Mouse (Mus musculus): ENCODE measurements around the gene Shisa5. TPM values are rescaled to one million over a fixed set of nuclear protein-coding genes. Genes with fewer than 3 reads are reported as not detected.
A peak's percentile ranks its signal among the peaks of the same experiment; 100 is the strongest.

The Shisa5 gene
- total and polyA plus RNA-seq, 3 experiments, result 153 to 170 (median 166) TPM

- Histone ChIP-seq H3K4me2 (ENCODE audit: insufficient read depth, low read depth, poor library complexity, severe bottlenecking) (peak overlapping the region; percentile 88), H3K79me2 (replicated peaks; ENCODE audit: control insufficient read depth, extremely low read depth, insufficient read depth, poor library complexity, severe bottlenecking) (peaks cover 47% of the 10 kb centered on the region), H3K9ac (ENCODE audit: insufficient read depth, low read depth) (peak overlapping the region; percentile 67), H3K4me1 (ENCODE audit: control insufficient read depth in 1 of 2, insufficient read depth in 2 of 2) (peaks cover 15 to 37% of the 10 kb centered on the region in 2 experiments), H3K27ac (ENCODE audit: insufficient read depth, low read depth) (peak overlapping the region; percentile 93; the same call in 1 of the 2 replicates), H3K36me3 (replicated peaks in 1 of 2; ENCODE audit: control insufficient read depth in 1 of 2, insufficient read depth in 1 of 2, low read length in 1 of 2) (peaks cover 0 to 15% of the 10 kb centered on the region in 2 experiments), H3K4me3 (replicated peaks in 1 of 3; ENCODE audit: low read depth in 2 of 3, low read length in 2 of 3, poor library complexity in 1 of 3) (peak overlapping the region; percentile 67 to 91 (median 80)), H3K9me3 (replicated peaks; ENCODE audit: low read length) (no peaks in the 10 kb centered on the region), H3K27me3 (replicated peaks) (no peaks in the 10 kb centered on the region)
- in situ Hi-C loops (cut with MboI; ENCODE audit: low pct_ligation_motif_present, low pct_unique_long_range_greater_than_20kb, low sequenced_read_pairs), result loop anchor here (5.0 kb wide), 1 partner anchor 42 kb away; no protein-coding TSS in a partner anchor
- no peak for DNase-seq (ENCODE audit: extremely low read depth)
- TF ChIP-seq ZNF384 (IDR thresholded peaks at IDR 0.05; ENCODE audit: low read depth, low read length) (peak; percentile 77), CHD2 (IDR thresholded peaks at IDR 0.05; ENCODE audit: low read length) (no peak), MAFK (IDR thresholded peaks at IDR 0.05; ENCODE audit: insufficient replicate concordance, low read length) (no peak), USF1 (IDR thresholded peaks at IDR 0.05; ENCODE audit: low read depth, low read length) (no peak), IRF4 (IDR thresholded peaks at IDR 0.05; ENCODE audit: low read depth, low read length) (no peak), MYC (IDR thresholded peaks at IDR 0.05; ENCODE audit: low read depth, low read length) (0 out of 2 replicates have a peak, but pooled peaks have one; percentile 66), RAD21 (IDR thresholded peaks at IDR 0.05; ENCODE audit: low read depth, low read length) (no peak; the same call in 1 of the 2 replicates), ZC3H11A (IDR thresholded peaks at IDR 0.05; ENCODE audit: low read depth, low read length) (no peak), CHD1 (IDR thresholded peaks at IDR 0.05; ENCODE audit: low read depth, low read length) (0 out of 2 replicates have a peak, but pooled peaks have one; percentile 9), GABPA (IDR thresholded peaks at IDR 0.05; ENCODE audit: insufficient replicate concordance, low read depth, low read length) (no peak), ZMIZ1 (IDR thresholded peaks at IDR 0.05; ENCODE audit: low read depth, low read length) (no peak), ELF1 (IDR thresholded peaks at IDR 0.05; ENCODE audit: low read depth, low read length) (no peak), NRF1 (IDR thresholded peaks at IDR 0.05; ENCODE audit: low read depth, low read length) (no peak), SMC3 (IDR thresholded peaks at IDR 0.05; ENCODE audit: low read depth, low read length) (0 out of 2 replicates have a peak, but pooled peaks have one; percentile 15), CTCF (conservative IDR thresholded peaks at IDR 0.05 in 1 of 2, IDR thresholded peaks at IDR 0.05 in 1 of 2; ENCODE audit: low read depth in 2 of 2, low read length in 2 of 2) (peak in 1 of 2 experiments; percentile 54; a peak in 2 of 4 replicates), NELFE (IDR thresholded peaks at IDR 0.05; ENCODE audit: low read depth, low read length) (no peak), TBP (conservative IDR thresholded peaks at IDR 0.05; ENCODE audit: low read depth, low read length) (no peak), SIN3A (IDR thresholded peaks at IDR 0.05; ENCODE audit: low read length) (no peak), BHLHE40 (IDR thresholded peaks at IDR 0.05; ENCODE audit: low read depth, low read length) (no peak), UBTF (IDR thresholded peaks at IDR 0.05; ENCODE audit: low read depth, low read length) (no peak)
- dilution Hi-C loops (cut with MboI; ENCODE audit: extremely low pct_ligation_motif_present, extremely low pct_unique_long_range_greater_than_20kb, low sequenced_read_pairs), result no loop called here
Measured at GRCm38 (mm10) chr9:109049316-109049715, 11.0 kb downstream of the Shisa5 start.
